Mouse (Mus musculus): Measurements from ENCODE around the gene Antxr1.

DNA sequence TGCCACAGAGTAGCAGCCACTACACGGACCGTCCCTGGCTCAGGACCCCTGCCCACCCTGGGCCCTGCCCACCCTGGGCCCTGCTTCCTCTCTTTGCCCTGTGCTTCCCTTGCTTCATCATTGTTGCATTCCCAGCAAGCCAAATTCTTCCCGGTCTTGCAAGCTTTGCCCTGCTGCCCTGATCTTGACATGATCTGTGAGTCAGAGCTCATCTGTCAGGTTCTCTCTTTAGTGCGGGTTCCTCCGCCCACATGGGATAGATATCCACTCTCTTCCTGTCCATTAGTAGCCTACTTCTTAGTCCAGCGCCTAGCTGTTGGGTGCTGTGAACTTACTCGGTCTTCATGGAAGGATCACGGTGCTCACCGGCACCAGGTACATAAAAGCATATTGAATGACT is 167.6 kb downstream of the Antxr1 start:
- no peak for TF ChIP-seq POLR2A (IDR thresholded peaks at IDR 0.05; ENCODE audit: borderline replicate concordance, extremely low read depth, low read depth, low read length)
- TF ChIP-seq CTCF (IDR thresholded peaks at IDR 0.05; ENCODE audit: insufficient read depth, low read length): no peak

All from lung, adult 2 months (tissue).